Mouse (Mus musculus): ENCODE results near the gene Bbs9.
A peak's percentile ranks its signal among the peaks of the same experiment; 100 is the strongest.

The Bbs9 gene

GRCm38 (mm10) chr9:22532810-22533447 lies 57.4 kb downstream of the Bbs9 start:
- DNase-seq (ENCODE audit: low read depth) = peak; percentile 66

GRCm38 (mm10) chr9:22537767-22538373 lies 62.4 kb downstream of the Bbs9 start:
- DNase-seq (ENCODE audit: low read depth) = no peak

- DNase-seq (ENCODE audit: low read depth) = no peak
Observed at GRCm38 (mm10) chr9:22539546-22539945, 64.0 kb downstream of the Bbs9 start.

- DNase-seq (ENCODE audit: low read depth) = no peak
Observed at GRCm38 (mm10) chr9:22541130-22541529, 65.6 kb downstream of the Bbs9 start.

DNA sequence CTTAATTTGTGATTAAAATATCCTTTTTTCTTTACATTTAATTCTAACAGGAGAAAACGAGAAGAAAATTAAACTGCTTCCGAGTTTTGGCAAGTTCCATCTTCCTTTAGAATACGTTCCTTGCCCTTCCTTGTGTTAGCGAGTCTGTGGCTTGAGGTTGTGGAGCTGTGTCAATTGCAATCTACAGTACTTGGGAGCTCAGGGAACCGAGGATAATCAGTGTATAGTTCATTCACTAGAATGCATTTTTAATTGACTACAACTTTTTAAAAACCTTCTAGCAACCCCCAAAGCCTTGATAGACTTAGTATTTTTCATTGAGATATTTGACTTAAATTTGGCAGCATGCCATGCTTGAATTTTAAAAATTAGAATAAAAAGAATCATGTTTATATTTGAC lies 68.0 kb downstream of the Bbs9 start:
- no peak for DNase-seq (ENCODE audit: low read depth)

DNA sequence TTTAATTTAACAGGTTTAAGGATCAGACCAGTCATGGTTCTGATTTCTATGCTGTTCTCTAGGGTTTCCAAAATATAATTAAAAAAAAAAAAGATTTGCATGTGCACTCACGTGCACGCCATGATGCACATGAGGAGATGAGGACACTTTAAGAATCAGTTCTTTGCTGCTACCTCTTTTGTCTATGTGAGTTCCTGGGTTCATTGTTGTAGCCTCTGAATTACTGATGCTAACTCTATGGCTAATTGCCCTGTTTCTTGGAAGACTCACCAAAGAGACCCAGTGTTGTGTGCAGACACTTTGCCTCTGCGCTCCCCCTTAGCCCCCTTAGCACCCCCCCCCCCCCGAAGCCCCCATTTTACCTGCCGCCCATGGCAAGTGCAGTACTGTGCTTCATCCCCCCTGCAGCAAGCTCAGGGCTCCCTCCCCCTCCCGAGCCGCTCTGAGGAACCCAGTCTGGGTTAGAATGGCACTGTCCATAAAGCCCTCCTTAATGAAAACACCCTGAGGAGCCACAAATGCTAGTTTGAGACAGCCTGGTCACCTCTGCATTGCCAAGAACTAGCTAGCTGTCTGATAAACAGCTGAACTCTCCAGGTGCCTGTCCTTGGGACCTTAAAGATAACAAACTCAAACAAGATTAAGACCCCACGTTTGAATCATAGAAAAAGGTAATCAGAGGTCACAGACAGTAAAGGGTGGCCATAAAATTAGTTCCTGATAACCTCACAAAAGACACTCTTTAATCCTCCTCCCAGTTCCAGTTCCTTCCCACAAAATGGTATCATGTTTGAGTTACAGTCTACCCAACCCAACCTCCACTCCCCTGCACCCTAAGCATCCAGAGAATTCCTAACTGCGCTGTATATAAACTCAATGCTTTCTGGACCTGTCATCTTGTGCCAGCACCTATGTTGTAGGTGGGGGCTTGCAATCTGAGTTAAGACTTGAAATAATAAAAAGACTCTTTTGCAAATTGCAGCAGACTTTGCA lies 69.1 kb downstream of the Bbs9 start:
- no peak for DNase-seq (ENCODE audit: low read depth)

DNA sequence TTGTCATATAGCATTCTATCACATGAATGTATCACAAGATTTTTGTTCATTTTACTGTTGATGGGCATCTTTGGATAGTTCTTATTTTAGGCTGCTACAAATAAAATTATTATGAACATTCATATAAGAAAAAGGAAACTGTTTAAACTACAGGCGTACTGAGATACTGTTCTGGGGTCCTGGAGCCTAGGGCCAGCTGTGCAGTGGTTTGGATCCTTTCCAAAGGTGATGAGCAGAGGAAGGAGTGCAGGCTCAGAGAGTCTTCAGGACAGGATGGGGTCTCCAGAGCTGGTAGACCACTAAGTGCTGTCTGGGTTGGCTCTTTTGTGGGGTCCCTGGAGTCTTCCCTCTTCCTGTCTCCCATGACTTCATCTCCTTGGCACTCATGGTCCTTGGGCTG lies 75.8 kb downstream of the Bbs9 start:
- peak; percentile 47 for DNase-seq (ENCODE audit: low read depth)

DNA sequence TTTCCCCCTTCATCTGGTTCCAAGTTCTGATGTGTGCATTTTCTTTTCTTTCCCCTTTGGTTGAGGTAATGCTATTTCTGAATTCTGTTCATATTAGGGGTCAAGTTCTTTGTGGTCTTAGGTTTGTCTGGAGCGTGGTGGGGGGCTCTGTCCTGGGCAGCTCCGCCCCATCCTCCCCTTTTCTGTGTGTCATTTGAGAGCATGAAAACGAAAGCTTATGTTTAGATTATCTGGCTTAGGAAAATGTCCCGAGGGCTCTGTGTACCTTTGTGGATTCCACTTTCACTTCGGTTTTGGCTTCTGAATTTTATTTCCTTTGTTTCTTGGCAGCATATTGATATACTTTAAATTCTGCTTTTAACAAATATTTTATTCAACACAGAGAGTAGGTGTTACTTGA lies 80.6 kb downstream of the Bbs9 start:
- DNase-seq (ENCODE audit: low read depth) = no peak

DNA sequence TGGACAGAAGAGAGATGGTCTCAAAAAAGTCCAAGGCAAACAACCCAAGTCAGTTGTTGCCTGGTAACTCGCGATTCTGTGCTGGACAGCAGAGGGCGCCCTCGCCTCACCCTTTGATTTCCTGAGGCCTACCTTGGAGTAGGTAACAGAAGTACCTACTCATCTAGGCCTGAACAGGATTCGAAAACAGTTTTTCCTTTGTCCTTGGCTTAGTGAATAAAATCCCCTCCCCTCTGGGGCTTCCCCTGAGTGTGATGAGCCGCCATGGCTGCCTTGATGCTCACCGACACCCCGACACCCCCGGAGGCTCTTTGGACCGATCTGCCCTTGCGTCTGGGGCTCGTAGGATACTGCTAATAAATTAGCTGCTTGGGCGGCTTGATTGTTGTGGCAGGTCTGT lies 82.0 kb downstream of the Bbs9 start:
- DNase-seq (ENCODE audit: low read depth) = peak; percentile 63

GRCm38 (mm10) chr9:22563612-22564347 lies 88.3 kb downstream of the Bbs9 start:
- DNase-seq (ENCODE audit: low read depth) = no peak

GRCm38 (mm10) chr9:22567726-22568125 lies 92.2 kb downstream of the Bbs9 start:
- no peak for DNase-seq (ENCODE audit: low read depth)

- DNase-seq (ENCODE audit: low read depth) = no peak
Observed at GRCm38 (mm10) chr9:22576426-22577139, 101.1 kb downstream of the Bbs9 start.

- DNase-seq (ENCODE audit: low read depth) = no peak
Observed at GRCm38 (mm10) chr9:22578266-22578665, 102.8 kb downstream of the Bbs9 start.

DNA sequence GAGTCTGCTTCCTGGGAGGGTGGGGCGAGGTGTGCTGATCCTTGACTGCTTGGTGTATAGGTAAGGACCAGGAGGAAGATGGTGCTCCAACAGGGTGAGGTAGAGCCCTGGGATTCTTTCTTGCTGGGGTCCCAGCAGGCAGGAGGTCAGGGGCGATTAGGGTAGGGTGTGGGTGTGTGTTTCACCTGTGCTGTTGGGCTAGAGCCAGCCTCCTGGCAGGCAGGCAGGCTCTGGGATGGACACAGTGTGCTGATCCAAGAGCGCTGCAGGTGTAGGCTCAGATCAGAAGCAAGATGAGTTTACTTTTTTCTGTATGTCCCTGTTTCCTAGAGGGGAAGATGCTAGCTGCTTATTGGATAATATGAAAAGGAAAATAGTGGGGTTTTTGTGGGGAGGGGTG lies 108.7 kb downstream of the Bbs9 start:
- DNase-seq (ENCODE audit: low read depth) = no peak

DNA sequence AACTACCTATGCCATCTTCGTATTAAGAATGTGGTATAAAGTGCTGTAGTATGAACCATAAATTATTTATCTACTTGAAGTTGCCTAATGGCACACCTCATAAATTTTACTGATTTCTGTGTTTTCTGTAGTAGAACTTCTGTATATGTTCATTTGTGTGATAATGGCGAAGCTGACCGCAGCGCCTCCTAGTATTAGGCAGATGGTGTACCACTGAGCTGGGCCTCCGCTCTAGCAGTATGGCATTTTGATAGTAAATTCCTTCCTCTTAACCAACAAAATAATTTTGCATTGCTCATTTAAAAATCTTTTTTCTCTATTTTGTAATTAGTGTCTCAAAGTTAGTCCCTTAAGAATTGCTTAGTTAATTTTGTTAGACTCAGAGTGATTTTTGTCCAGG lies 117.5 kb downstream of the Bbs9 start:
- DNase-seq (ENCODE audit: low read depth) = no peak

GRCm38 (mm10) chr9:22596650-22597049 lies 121.1 kb downstream of the Bbs9 start:
- DNase-seq (ENCODE audit: low read depth) = no peak

DNA sequence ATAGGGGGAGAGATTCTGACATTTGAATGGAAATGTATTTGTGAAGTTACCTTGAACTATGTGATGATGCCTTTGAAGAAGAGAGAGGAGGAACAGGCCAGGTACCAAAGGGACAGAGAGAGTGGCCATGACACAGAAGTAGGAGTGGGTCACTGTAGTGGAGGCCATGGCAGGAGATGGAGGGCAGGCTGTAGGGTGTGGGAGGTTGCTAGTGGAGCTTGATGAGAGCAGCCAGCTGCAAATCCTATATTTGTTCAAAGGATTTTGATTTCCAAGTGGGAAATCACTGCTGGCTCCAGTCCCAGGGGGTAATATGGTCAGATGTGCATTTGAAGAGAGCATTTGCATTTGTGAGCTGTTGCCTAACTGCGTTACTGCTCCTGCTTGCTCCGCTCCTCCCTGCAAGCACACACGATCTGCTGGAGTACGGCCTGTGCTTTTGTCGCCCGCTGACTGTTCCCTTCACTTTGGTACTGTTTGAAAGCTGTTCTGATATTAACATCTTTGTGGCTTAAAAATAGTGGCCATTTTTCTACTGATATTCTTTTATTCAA lies 137.8 kb downstream of the Bbs9 start:
- no peak for DNase-seq (ENCODE audit: low read depth)

GRCm38 (mm10) chr9:22619245-22619644 lies 143.7 kb downstream of the Bbs9 start:
- peak; percentile 9 for DNase-seq (ENCODE audit: low read depth)

- DNase-seq (ENCODE audit: low read depth) = peak; percentile 67
Observed at GRCm38 (mm10) chr9:22624966-22625365, 149.5 kb downstream of the Bbs9 start.

- peak; percentile 17 for DNase-seq (ENCODE audit: low read depth)
Observed at GRCm38 (mm10) chr9:22626014-22626413, 150.5 kb downstream of the Bbs9 start.

- no peak for DNase-seq (ENCODE audit: low read depth)
Observed at GRCm38 (mm10) chr9:22627912-22628311, 152.4 kb downstream of the Bbs9 start.

Data from 416B (cell line).